Mouse (Mus musculus): ENCODE measurements around the gene Traf6.
"Not testable (repeated sequence)": the region's sequence is repeated elsewhere in the genome, so short reads cannot be mapped to it uniquely, and the experiment has no call there.

Gene Traf6

GRCm38 (mm10) chr2:101693577-101694215 is 15.5 kb downstream of the Traf6 start:
- DNase-seq (ENCODE audit: extremely low read depth, insufficient read length, low spot score): no peak

- DNase-seq (ENCODE audit: extremely low read depth, insufficient read length, low spot score): no peak
Observed at GRCm38 (mm10) chr2:101695584-101695983, 17.4 kb downstream of the Traf6 start.

- DNase-seq (ENCODE audit: extremely low read depth, insufficient read length, low spot score): no peak
Observed at GRCm38 (mm10) chr2:101699284-101699683, 21.1 kb downstream of the Traf6 start.

- no peak for DNase-seq (ENCODE audit: extremely low read depth, insufficient read length, low spot score)
Observed at GRCm38 (mm10) chr2:101705941-101706485, 27.8 kb downstream of the Traf6 start.

GRCm38 (mm10) chr2:101711608-101712007 is 33.4 kb downstream of the Traf6 start:
- no peak for DNase-seq (ENCODE audit: extremely low read depth, insufficient read length, low spot score)

GRCm38 (mm10) chr2:101715650-101716323 is 37.6 kb downstream of the Traf6 start:
- DNase-seq (ENCODE audit: extremely low read depth, insufficient read length, low spot score): no peak

GRCm38 (mm10) chr2:101717162-101717561 is 38.9 kb downstream of the Traf6 start:
- no peak for DNase-seq (ENCODE audit: extremely low read depth, insufficient read length, low spot score)

GRCm38 (mm10) chr2:101721835-101722234 is 43.6 kb downstream of the Traf6 start:
- no peak for DNase-seq (ENCODE audit: extremely low read depth, insufficient read length, low spot score)

- no peak for DNase-seq (ENCODE audit: extremely low read depth, insufficient read length, low spot score)
Observed at GRCm38 (mm10) chr2:101722370-101723332, 44.4 kb downstream of the Traf6 start.

GRCm38 (mm10) chr2:101723333-101723881 is 45.2 kb downstream of the Traf6 start:
- no peak for DNase-seq (ENCODE audit: extremely low read depth, insufficient read length, low spot score)

- DNase-seq (ENCODE audit: extremely low read depth, insufficient read length, low spot score): no peak
Observed at GRCm38 (mm10) chr2:101727787-101728186, 49.6 kb downstream of the Traf6 start.

- DNase-seq (ENCODE audit: extremely low read depth, insufficient read length, low spot score): no peak
Observed at GRCm38 (mm10) chr2:101729472-101729871, 51.2 kb downstream of the Traf6 start.

GRCm38 (mm10) chr2:101730972-101731371 is 52.7 kb downstream of the Traf6 start:
- DNase-seq (ENCODE audit: extremely low read depth, insufficient read length, low spot score): no peak

- DNase-seq (ENCODE audit: extremely low read depth, insufficient read length, low spot score): no peak
Observed at GRCm38 (mm10) chr2:101732777-101733210, 54.6 kb downstream of the Traf6 start.

GRCm38 (mm10) chr2:101733564-101733963 is 55.3 kb downstream of the Traf6 start:
- no peak for DNase-seq (ENCODE audit: extremely low read depth, insufficient read length, low spot score)

GRCm38 (mm10) chr2:101739914-101740313 is 61.7 kb downstream of the Traf6 start:
- DNase-seq (ENCODE audit: extremely low read depth, insufficient read length, low spot score): no peak

GRCm38 (mm10) chr2:101741653-101742052 is 63.4 kb downstream of the Traf6 start:
- no peak for DNase-seq (ENCODE audit: extremely low read depth, insufficient read length, low spot score)

- no peak for DNase-seq (ENCODE audit: extremely low read depth, insufficient read length, low spot score)
Observed at GRCm38 (mm10) chr2:101742072-101742860, 64.0 kb downstream of the Traf6 start.

- not testable (repeated sequence) for DNase-seq (ENCODE audit: extremely low read depth, insufficient read length, low spot score)
Observed at GRCm38 (mm10) chr2:101745656-101746055, 67.4 kb downstream of the Traf6 start.

- DNase-seq (ENCODE audit: extremely low read depth, insufficient read length, low spot score): no peak
Observed at GRCm38 (mm10) chr2:101746537-101746936, 68.3 kb downstream of the Traf6 start.
